Mouse (Mus musculus) G1E (cell line): ENCODE results near the gene Arl15. TPM values are rescaled to one million over a fixed set of nuclear protein-coding genes. Genes with fewer than 3 reads are reported as not detected.

Experiments used
- ATAC-seq: 2 replicates; pipeline ENCODE4 v1.8.0; 2016; ENCODE audit warnings: mild to moderate bottlenecking; ENCODE audit not compliant: insufficient number of reproducible peaks, poor library complexity, low FRiP score, severe bottlenecking; ENCODE audit errors: extremely low read depth
- DNase-seq: peaks from one replicate; pipeline ENCODE4 v3.0.0; 2012; ENCODE audit warnings: low spot score
- H3K27me3 ChIP-seq: 2 replicates; pipeline ENCODE4 v1.6.1; 2012; ENCODE audit warnings: mild to moderate bottlenecking, low read length, inconsistent platforms; ENCODE audit not compliant: insufficient read depth
- H3K36me3 ChIP-seq: replicated peaks from 2 replicates; pipeline ENCODE3; 2012; ENCODE audit warnings: mild to moderate bottlenecking, inconsistent platforms
- H3K4me1 ChIP-seq: 2 replicates; pipeline ENCODE4 v1.6.1; 2012; ENCODE audit warnings: low read depth, low read length, inconsistent platforms, mixed read lengths; ENCODE audit not compliant: insufficient read depth
- H3K4me3 ChIP-seq: 2 replicates; pipeline ENCODE4 v1.5.1; 2012; ENCODE audit warnings: low read depth, mild to moderate bottlenecking, inconsistent platforms, low read length, moderate library complexity, mixed read lengths
- H3K9me3 ChIP-seq: replicated peaks from 2 replicates; pipeline ENCODE4 v1.6.1; 2012; ENCODE audit warnings: inconsistent platforms
- CTCF ChIP-seq: IDR thresholded peaks from 2 replicates; pipeline ENCODE4 v1.5.1; 2012; ENCODE audit warnings: low read depth, low read length, inconsistent platforms, mixed read lengths
- GATA1 ChIP-seq: IDR thresholded peaks from 2 replicates; pipeline ENCODE4 v1.6.1; 2012; ENCODE audit warnings: borderline replicate concordance, low read length, inconsistent platforms, mixed read lengths
- GATA2 ChIP-seq: IDR thresholded peaks from 2 replicates; pipeline ENCODE4 v1.6.1; 2012; ENCODE audit warnings: low read depth, low read length, inconsistent platforms, borderline replicate concordance
- POLR2AphosphoS5 ChIP-seq: IDR thresholded peaks from 2 replicates; pipeline ENCODE4 v1.6.1; 2012; ENCODE audit warnings: low read depth, low read length, inconsistent platforms; ENCODE audit not compliant: insufficient replicate concordance
- TAL1 ChIP-seq: conservative IDR thresholded peaks from 2 replicates; pipeline ENCODE4 v1.6.1; 2012; ENCODE audit warnings: low read depth, low read length, inconsistent platforms, mixed read lengths
- polyA plus RNA-seq: library from polyadenylated mRNA; stranded (reverse); fragments of >175 nt; gene quantifications from 2 replicates; pipeline ENCODE4 v1.2.3, GENCODE M21; 2012
- total RNA-seq, 2 experiments: library from RNA; stranded (forward) in 1 of 2; stranded (reverse) in 1 of 2; fragments of 200-1000 nt in 1 of 2; fragments of >200 nt in 1 of 2; fragmentation: Nextera tagmentation in 1 of 2; gene quantifications; 2 replicates each; pipeline ENCODE4 v1.2.3; 2014 to 2017

The Arl15 gene
- total and polyA plus RNA-seq, 3 experiments, result 3.2 to 73.8 (median 64.0) TPM

GRCm38 (mm10) chr13:114198252-114198799, 404.0 kb downstream of the Arl15 start:
- Histone ChIP-seq H3K36me3 (no peaks in the 10 kb centered on the region), H3K27me3 (peaks cover 40% of the 10 kb centered on the region), H3K9me3 (no peaks in the 10 kb centered on the region), H3K4me3 (no peak overlapping the region), H3K4me1 (no peaks in the 10 kb centered on the region)
- DNase-seq (no peak), ATAC-seq (no peak)
- no peak for TF ChIP-seq GATA1
- TF ChIP-seq CTCF, result no peak
- TF ChIP-seq TAL1, result no peak
- TF ChIP-seq POLR2AphosphoS5, result no peak
- TF ChIP-seq GATA2, result no peak

GRCm38 (mm10) chr13:114199746-114200145, 405.4 kb downstream of the Arl15 start:
- no peaks in the 10 kb centered on the region for H3K36me3 ChIP-seq
- H3K4me3 ChIP-seq, result no peak overlapping the region
- H3K27me3 ChIP-seq, result peaks cover 31% of the 10 kb centered on the region
- ATAC-seq (no peak), DNase-seq (no peak)
- no peak for TF ChIP-seq GATA2
- no peak for TF ChIP-seq GATA1
- TF ChIP-seq TAL1, result no peak
- TF ChIP-seq CTCF, result no peak
- TF ChIP-seq POLR2AphosphoS5, result no peak
- H3K9me3 ChIP-seq, result no peaks in the 10 kb centered on the region
- no peaks in the 10 kb centered on the region for H3K4me1 ChIP-seq

- Histone ChIP-seq H3K36me3 (no peaks in the 10 kb centered on the region), H3K27me3 (peaks cover 32% of the 10 kb centered on the region), H3K9me3 (no peaks in the 10 kb centered on the region), H3K4me1 (no peaks in the 10 kb centered on the region), H3K4me3 (no peak overlapping the region)
- DNase-seq (no peak), ATAC-seq (no peak)
- no peak for TF ChIP-seq TAL1
- no peak for TF ChIP-seq GATA1
- no peak for TF ChIP-seq POLR2AphosphoS5
- TF ChIP-seq GATA2, result no peak
- TF ChIP-seq CTCF, result no peak
Observed at GRCm38 (mm10) chr13:114200545-114200944, 406.2 kb downstream of the Arl15 start.

GRCm38 (mm10) chr13:114202806-114203570, 408.7 kb downstream of the Arl15 start:
- DNase-seq (no peak), ATAC-seq (no peak)
- H3K4me3 ChIP-seq, result no peak overlapping the region
- H3K4me1 ChIP-seq, result no peaks in the 10 kb centered on the region
- no peak for TF ChIP-seq CTCF
- no peak for TF ChIP-seq POLR2AphosphoS5
- H3K27me3 ChIP-seq, result peaks cover 26% of the 10 kb centered on the region
- no peaks in the 10 kb centered on the region for H3K9me3 ChIP-seq
- no peaks in the 10 kb centered on the region for H3K36me3 ChIP-seq

Other genes starting within 250 kb of the Arl15 start
- not detected in 2 replicates for gene Snx18, start 175.9 kb upstream of the Arl15 start, total RNA-seq (2014; fragmentation: Nextera tagmentation)
- gene Snx18, start 175.9 kb upstream of the Arl15 start, total RNA-seq (2017), result under 0.01 and 0.05 TPM in 2 replicates
- not detected in 2 replicates for gene Snx18, start 175.9 kb upstream of the Arl15 start, polyA plus RNA-seq
- not detected in 2 replicates for gene Hspb3, start 130.8 kb upstream of the Arl15 start, total RNA-seq (2014; fragmentation: Nextera tagmentation)
- gene Hspb3, start 130.8 kb upstream of the Arl15 start, total RNA-seq (2017), result not detected in 2 replicates
- not detected in 2 replicates for gene Hspb3, start 130.8 kb upstream of the Arl15 start, polyA plus RNA-seq